14 mouse cellular contexts compared by ENCODE assay signal in the genomic region with DNA sequence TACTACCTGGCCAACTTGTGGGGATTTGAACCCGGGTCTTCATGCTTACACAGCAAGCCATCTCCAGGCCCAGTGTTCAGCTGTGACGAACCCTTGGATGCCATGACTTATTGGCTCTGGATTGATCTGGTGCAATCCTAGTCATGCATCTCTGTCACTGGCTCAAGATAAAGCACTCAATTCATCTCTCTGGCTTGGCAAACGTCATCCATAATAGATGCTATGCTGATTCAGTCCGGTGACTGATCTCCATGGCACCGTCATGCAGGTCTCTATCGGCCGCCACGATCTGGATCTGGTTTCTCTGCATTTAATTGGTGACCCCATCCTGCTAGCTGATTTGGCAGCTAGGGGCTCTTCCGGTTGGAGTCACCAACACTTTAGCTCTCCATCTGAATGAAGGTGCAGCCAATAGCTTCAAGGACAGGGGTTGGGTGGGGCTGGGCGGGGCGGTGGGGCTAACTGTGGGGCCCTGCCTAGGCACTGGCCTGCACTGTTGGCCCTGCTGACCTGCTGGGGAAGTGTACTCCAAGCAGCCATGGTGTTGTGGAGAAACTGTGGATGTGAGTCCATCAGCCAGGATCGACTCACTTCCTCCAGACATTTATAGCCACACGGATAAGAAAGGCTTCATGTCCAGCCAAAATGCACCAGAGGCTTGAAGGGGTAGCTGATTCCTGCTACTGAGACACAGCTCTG. TPM values are rescaled to one million over a fixed set of nuclear protein-coding genes. Genes with fewer than 3 reads are reported as not detected.
DNase-seq lines count a peak whose midpoint lies in the region; ATAC-seq lines count a peak whose summit lies in the region.
"Had no signal": no experiment of that assay in that cellular context is flagged by ENCODE, and none has a peak within 500 bp of the region (broad histone marks: within the 10 kb centered on the region; RNA-seq: fewer than 3 reads in every experiment).

No protein-coding gene starts in this region.

- no peak for ATAC-seq in forebrain, embryonic 13.5 days
- peak; percentile 66 for ATAC-seq in granulocyte monocyte progenitor cell, adult 5-6 weeks (replicated peaks; ENCODE audit: poor library complexity, severe bottlenecking)
- ATAC-seq in megakaryocyte, adult 5-6 weeks (ENCODE audit: poor library complexity, severe bottlenecking), result peak; percentile 68
- ATAC-seq: inflammation-experienced regulatory T-cells, adult 6 months had no signal

- DNase-seq in forebrain, embryonic 10.5 days (ENCODE audit: extremely low spot score, low spot score), result no peak
- peak; percentile 67 for DNase-seq in layer of hippocampus, adult 9-11 months
- DNase-seq in layer of hippocampus, postnatal 25 days (ENCODE audit: extremely low spot score in 1 of 2, low spot score in 1 of 2), result no peak
- no peak for DNase-seq in neural tube, embryonic 10.5 days (ENCODE audit: extremely low spot score, low spot score)
- DNase-seq in urinary bladder, postnatal 4 days (ENCODE audit: low spot score in 2 of 2), result no peak
- DNase-seq: cerebellum, adult 9-11 months; kidney, postnatal 14 days; layer of hippocampus, postnatal 36 days; liver, postnatal 0 days had no signal

- peak overlapping the region; percentile 37; the same call in 1 of the 2 replicates for H3K27ac ChIP-seq in forebrain, embryonic 10.5 days
- H3K27ac ChIP-seq in forebrain, embryonic 13.5 days, result no peak overlapping the region
- H3K27ac ChIP-seq: embryonic facial prominence, embryonic 10.5 days had no signal

- H3K4me3 ChIP-seq in forebrain, embryonic 10.5 days, result no peak overlapping the region
- H3K4me3 ChIP-seq in forebrain, embryonic 13.5 days, result no peak overlapping the region
- H3K4me3 ChIP-seq: embryonic facial prominence, embryonic 10.5 days had no signal

- no peak overlapping the region for H3K9ac ChIP-seq in forebrain, embryonic 13.5 days
- H3K9ac ChIP-seq: liver, postnatal 0 days had no signal

- WGBS in forebrain, embryonic 10.5 days, result 89% methylated on average over 13 of the region's 13 CpGs
- WGBS in forebrain, embryonic 13.5 days, result 87% methylated on average over 13 of the region's 13 CpGs

- H3K9me3 ChIP-seq in forebrain, embryonic 10.5 days, result no peaks in the 10 kb centered on the region
- no peaks in the 10 kb centered on the region for H3K9me3 ChIP-seq in forebrain, embryonic 13.5 days (replicated peaks)
- H3K9me3 ChIP-seq: embryonic facial prominence, embryonic 10.5 days had no signal

- peaks cover 44% of the 10 kb centered on the region for H3K4me1 ChIP-seq in forebrain, embryonic 10.5 days
- peaks cover 16% of the 10 kb centered on the region for H3K4me1 ChIP-seq in forebrain, embryonic 13.5 days

- no peaks in the 10 kb centered on the region for H3K27me3 ChIP-seq in forebrain, embryonic 10.5 days (ENCODE audit: poor library complexity, severe bottlenecking)
- no peaks in the 10 kb centered on the region for H3K27me3 ChIP-seq in forebrain, embryonic 13.5 days

- H3K4me2 ChIP-seq in forebrain, embryonic 13.5 days, result no peak overlapping the region

- H3K36me3 ChIP-seq in forebrain, embryonic 10.5 days (replicated peaks), result no peaks in the 10 kb centered on the region
- H3K36me3 ChIP-seq in forebrain, embryonic 13.5 days (ENCODE audit: poor library complexity, severe bottlenecking), result no peaks in the 10 kb centered on the region
- H3K36me3 ChIP-seq: embryonic facial prominence, embryonic 10.5 days had no signal

RNA-seq across cellular contexts. Expression of a gene that starts 50.5 kb away (rescaled TPM):
- polyA plus RNA-seq in forebrain, embryonic 10.5 days (2016; fragmentation: Nextera tagmentation; extraction: Ambion mirVana), result 40.5 and 47.0 TPM in 2 replicates
- polyA plus RNA-seq in forebrain, embryonic 13.5 days (2015; fragmentation: Nextera tagmentation; extraction: Ambion mirVana), result 54.1 and 56.1 TPM in 2 replicates
- 100 to 1,000 TPM; 413 to 454 TPM for total RNA-seq in layer of hippocampus, postnatal 25 days (2021)
- total RNA-seq in granulocyte monocyte progenitor cell, adult 5-6 weeks (2014; fragmentation: Nextera tagmentation), result 80.7 and 106 TPM in 2 replicates
- total RNA-seq in granulocyte monocyte progenitor cell, adult 5-6 weeks (2017), result 66.6 and 76.5 TPM in 2 replicates
- 239 and 268 TPM in 2 replicates for total RNA-seq in megakaryocyte, adult 5-6 weeks (2015)
- total RNA-seq in megakaryocyte, adult 5-6 weeks (2017), result 115 and 132 TPM in 2 replicates
